Mouse (Mus musculus): ENCODE data around the gene Nap1l2. TPM values are rescaled to one million over a fixed set of nuclear protein-coding genes. Genes with fewer than 3 reads are reported as not detected.
"Not testable (repeated sequence)": the region's sequence is repeated elsewhere in the genome, so short reads cannot be mapped to it uniquely, and the experiment has no call there.

Gene Nap1l2
- total RNA-seq (2021) = not detected
- long read RNA-seq, experiment 1 = 0 reads
- long read RNA-seq, experiment 2 = 0 reads

- peak; percentile 2 for DNase-seq (ENCODE audit: low spot score)
Observed at GRCm38 (mm10) chrX:103186431-103186786, at the start of gene Nap1l2. Gene Nap1l2, minus strand, starts transcription at chrX:103186640.

GRCm38 (mm10) chrX:103215251-103215650 is 28.8 kb upstream of the Nap1l2 start:
- no peak for DNase-seq (ENCODE audit: low spot score)

GRCm38 (mm10) chrX:103186829-103187228 is 389 bp upstream of the Nap1l2 start:
- no peak for DNase-seq (ENCODE audit: low spot score)

GRCm38 (mm10) chrX:103185781-103186430 is 534 bp downstream of the Nap1l2 start:
- no peak for DNase-seq (ENCODE audit: low spot score)

- no peak for DNase-seq (ENCODE audit: low spot score)
Observed at GRCm38 (mm10) chrX:103183536-103183935, 2.9 kb downstream of the Nap1l2 start.

- DNase-seq (ENCODE audit: low spot score) = no peak
Observed at GRCm38 (mm10) chrX:103179771-103180558, 6.5 kb downstream of the Nap1l2 start.

GRCm38 (mm10) chrX:103164948-103165605 is 21.4 kb downstream of the Nap1l2 start:
- not testable (repeated sequence) for DNase-seq (ENCODE audit: low spot score)

GRCm38 (mm10) chrX:103156134-103156533 is 30.3 kb downstream of the Nap1l2 start:
- DNase-seq (ENCODE audit: low spot score) = no peak

- no peak for DNase-seq (ENCODE audit: low spot score)
Observed at GRCm38 (mm10) chrX:103138549-103138948, 47.9 kb downstream of the Nap1l2 start.

Other genes with a start within 250 kb of the Nap1l2 start
- not detected for gene Cdx4, start 134.8 kb upstream of the Nap1l2 start, total RNA-seq (2021)
- under 1 TPM; 0.14 to 0.24 TPM for gene Chic1, start 169.8 kb upstream of the Nap1l2 start, total RNA-seq (2021)
- not detected for gene Tsx, start 227.8 kb upstream of the Nap1l2 start, total RNA-seq (2021)
- not detected for gene Gm26992, start 235.4 kb upstream of the Nap1l2 start, total RNA-seq (2021)